Mouse (Mus musculus) C2C12 (cell line): ENCODE data around the gene Tpsb2. TPM values are rescaled to one million over a fixed set of nuclear protein-coding genes. Genes with fewer than 3 reads are reported as not detected.

Experiments
- H3K27me3 ChIP-seq: one replicate; pipeline ENCODE4 v1.6.1; 2011; ENCODE audit not compliant: control insufficient read depth, insufficient read depth, insufficient read length
- H3K36me3 ChIP-seq: one replicate; pipeline ENCODE4 v1.6.1; 2011; ENCODE audit not compliant: control insufficient read depth, insufficient read depth
- H3K4me3 ChIP-seq: one replicate; pipeline ENCODE4 v1.5.1; 2011; ENCODE audit warnings: mild to moderate bottlenecking, control low read depth; ENCODE audit not compliant: poor library complexity, insufficient read depth, severe bottlenecking
- H3K79me2 ChIP-seq: one replicate; pipeline ENCODE4 v1.6.1; 2011; ENCODE audit not compliant: control insufficient read depth, insufficient read depth
- H3K79me3 ChIP-seq: one replicate; pipeline ENCODE4 v1.6.1; 2011; ENCODE audit warnings: low read depth, control low read depth
- H3ac ChIP-seq: one replicate; pipeline ENCODE3; 2011; ENCODE audit warnings: low read depth; ENCODE audit not compliant: control insufficient read depth, insufficient read length
- CEBPB ChIP-seq: IDR thresholded peaks from one replicate; pipeline ENCODE4 v1.6.1; 2011; ENCODE audit warnings: low read depth, mild to moderate bottlenecking, control low read depth, moderate library complexity
- CTCF ChIP-seq: IDR thresholded peaks from one replicate; pipeline ENCODE4 v1.5.1; 2011; ENCODE audit not compliant: control insufficient read depth, insufficient read depth, insufficient read length
- FOSL1 ChIP-seq: IDR thresholded peaks from one replicate; pipeline ENCODE4 v1.8.0; 2011; ENCODE audit warnings: mild to moderate bottlenecking, low read length; ENCODE audit not compliant: poor library complexity, insufficient read depth, severe bottlenecking
- MAX ChIP-seq: IDR thresholded peaks from one replicate; pipeline ENCODE4 v1.6.1; 2011; ENCODE audit warnings: mild to moderate bottlenecking, control low read depth
- MYOD1 ChIP-seq: IDR thresholded peaks from one replicate; pipeline ENCODE4 v1.6.1; 2011; ENCODE audit warnings: low read depth; ENCODE audit not compliant: control insufficient read depth, insufficient read length
- MYOG ChIP-seq: IDR thresholded peaks from one replicate; pipeline ENCODE4 v1.6.1; 2011; ENCODE audit not compliant: control insufficient read depth, insufficient read length; ENCODE audit errors: extremely low read depth
- USF1 ChIP-seq: IDR thresholded peaks from one replicate; pipeline ENCODE4 v1.6.1; 2011; ENCODE audit warnings: low read depth, mild to moderate bottlenecking, control low read depth, moderate library complexity
- polyA plus RNA-seq: library from polyadenylated mRNA; unstranded; fragments of >200 nt; fragmentation: generic; extraction: Trizol; gene quantifications from one replicate; pipeline ENCODE4 v1.2.1, GENCODE M21; 2012; ENCODE audit warnings: missing spikeins

Gene Tpsb2
- polyA plus RNA-seq, 1 experiment: not detected

GRCm38 (mm10) chr17:25368973-25369372, 2.9 kb downstream of the Tpsb2 start, which contains the start of gene Tpsg1:
Tpsg1 (plus strand) TSS chr17:25369273.
- no peaks in the 10 kb centered on the region for H3K79me2 ChIP-seq
- no peaks in the 10 kb centered on the region for H3K36me3 ChIP-seq
- H3K4me3 ChIP-seq: no peak within 1 kb of the TSS
- no peak within 1 kb of the TSS for H3ac ChIP-seq
- TF ChIP-seq MYOG (no peak), MAX (no peak), FOSL1 (no peak), CTCF (no peak), USF1 (no peak), MYOD1 (no peak), CEBPB (no peak)
- H3K27me3 ChIP-seq: peaks cover 25% of the 10 kb centered on the region
- no peaks in the 10 kb centered on the region for H3K79me3 ChIP-seq

- TF ChIP-seq USF1: no peak
- TF ChIP-seq FOSL1: no peak
- no peak for TF ChIP-seq MYOG
- no peak for TF ChIP-seq MAX
- no peak for TF ChIP-seq MYOD1
- no peak for TF ChIP-seq CTCF
- TF ChIP-seq CEBPB: no peak
- Histone ChIP-seq H3ac (no peak overlapping the region), H3K79me2 (no peaks in the 10 kb centered on the region), H3K27me3 (peaks cover 3% of the 10 kb centered on the region), H3K79me3 (no peaks in the 10 kb centered on the region), H3K4me3 (no peak overlapping the region), H3K36me3 (no peaks in the 10 kb centered on the region)
These were observed 6.4 kb downstream of the Tpsb2 start for GRCm38 (mm10) chr17:25372491-25372890.

GRCm38 (mm10) chr17:25374011-25374410, 7.9 kb downstream of the Tpsb2 start:
- no peaks in the 10 kb centered on the region for H3K79me3 ChIP-seq
- H3ac ChIP-seq: no peak overlapping the region
- no peaks in the 10 kb centered on the region for H3K36me3 ChIP-seq
- no peak for TF ChIP-seq MAX
- TF ChIP-seq CEBPB: no peak
- TF ChIP-seq USF1: no peak
- no peak for TF ChIP-seq MYOG
- no peak for TF ChIP-seq CTCF
- no peak for TF ChIP-seq MYOD1
- no peak for TF ChIP-seq FOSL1
- no peak overlapping the region for H3K4me3 ChIP-seq
- H3K27me3 ChIP-seq: no peaks in the 10 kb centered on the region
- no peaks in the 10 kb centered on the region for H3K79me2 ChIP-seq

- H3K27me3 ChIP-seq: peaks cover 58% of the 10 kb centered on the region
- no peak overlapping the region for H3K4me3 ChIP-seq
- no peaks in the 10 kb centered on the region for H3K79me3 ChIP-seq
- H3ac ChIP-seq: no peak overlapping the region
- no peaks in the 10 kb centered on the region for H3K79me2 ChIP-seq
- TF ChIP-seq CTCF: no peak
- no peak for TF ChIP-seq MAX
- TF ChIP-seq CEBPB: no peak
- no peak for TF ChIP-seq MYOD1
- no peak for TF ChIP-seq USF1
- no peak for TF ChIP-seq MYOG
- no peak for TF ChIP-seq FOSL1
- H3K36me3 ChIP-seq: no peaks in the 10 kb centered on the region
These were observed 28.4 kb downstream of the Tpsb2 start for GRCm38 (mm10) chr17:25394526-25394925.

- H3K27me3 ChIP-seq: peaks cover 40% of the 10 kb centered on the region
- no peak overlapping the region for H3K4me3 ChIP-seq
- H3ac ChIP-seq: no peak overlapping the region
- no peaks in the 10 kb centered on the region for H3K79me2 ChIP-seq
- TF ChIP-seq FOSL1: no peak
- TF ChIP-seq CEBPB: no peak
- no peak for TF ChIP-seq USF1
- TF ChIP-seq MYOD1: no peak
- TF ChIP-seq MAX: no peak
- TF ChIP-seq CTCF: peak; percentile 73
- TF ChIP-seq MYOG: no peak
- H3K79me3 ChIP-seq: no peaks in the 10 kb centered on the region
- no peaks in the 10 kb centered on the region for H3K36me3 ChIP-seq
These were observed 31.9 kb downstream of the Tpsb2 start for GRCm38 (mm10) chr17:25397804-25398519.
